Mouse (Mus musculus) heart, postnatal 0 days (tissue): ENCODE measurements around the gene Epb41l4b. TPM values are rescaled to one million over a fixed set of nuclear protein-coding genes. Genes with fewer than 3 reads are reported as not detected.

Source experiments
- ATAC-seq: fragments of 200-750 bp; cut with Nextera tagmentation; 2 replicates; pipeline ENCODE4 v1.8.0; 2017; ENCODE audit warnings: low read depth, moderate number of reproducible peaks, moderate library complexity; ENCODE audit not compliant: insufficient read depth
- DNase-seq: peaks from one replicate; pipeline ENCODE4 v3.0.0-alpha.2; 2016; ENCODE audit warnings: low spot score
- H3K27ac ChIP-seq: fragments of 300-500 bp; sonication (generic); 2 replicates; pipeline ENCODE4 v1.5.1; 2014; ENCODE audit warnings: low read depth, mild to moderate bottlenecking
- H3K27me3 ChIP-seq: fragments of 300-500 bp; sonication (generic); 2 replicates; pipeline ENCODE4 v1.6.1; 2014; ENCODE audit warnings: low read length, mixed read lengths; ENCODE audit not compliant: control insufficient read depth, insufficient read depth
- H3K36me3 ChIP-seq: fragments of 300-500 bp; sonication (generic); replicated peaks from 2 replicates; pipeline ENCODE4 v1.6.1; 2014; ENCODE audit warnings: low read length, mixed read lengths; ENCODE audit not compliant: control insufficient read depth, insufficient read depth
- H3K4me1 ChIP-seq: fragments of 300-500 bp; sonication (generic); 2 replicates; pipeline ENCODE4 v1.6.1; 2014; ENCODE audit warnings: antibody characterized with exemption; ENCODE audit not compliant: control insufficient read depth, insufficient read depth
- H3K4me2 ChIP-seq: fragments of 300-500 bp; sonication (generic); 2 replicates; pipeline ENCODE4 v1.6.1; 2014; ENCODE audit warnings: low read depth, mild to moderate bottlenecking, low read length, moderate library complexity
- H3K4me3 ChIP-seq: fragments of 300-500 bp; sonication (generic); 2 replicates; pipeline ENCODE4 v1.5.1; 2014; ENCODE audit warnings: low read depth, low read length
- H3K9ac ChIP-seq: fragments of 300-500 bp; sonication (generic); replicated peaks from 2 replicates; pipeline ENCODE4 v1.6.1; 2014; ENCODE audit warnings: low read depth, low read length, mixed read lengths
- H3K9me3 ChIP-seq: fragments of 300-500 bp; sonication (generic); replicated peaks from 2 replicates; pipeline ENCODE4 v1.6.1; 2016; ENCODE audit warnings: low read length; ENCODE audit not compliant: control insufficient read depth
- CTCF ChIP-seq: IDR thresholded peaks from 2 replicates; pipeline ENCODE4 v1.5.1; 2016; ENCODE audit warnings: antibody characterized with exemption, control low read depth, low read depth
- EP300 ChIP-seq: IDR thresholded peaks from 2 replicates; pipeline ENCODE4 v1.6.1; 2016; ENCODE audit warnings: antibody characterized with exemption, low read depth
- WGBS: fragments of 180-500 bp; shearing (Covaris S2); extraction: QIAGEN DNeasy Blood & Tissue Kit; methylation state at CpG from one replicate; pipeline ENCODE4 v1.1.7; 2014; 5-methylcytosine and 5-hydroxymethylcytosine counted together
- polyA plus RNA-seq: library from polyadenylated mRNA; unstranded; fragments of >200 nt; fragmentation: Nextera tagmentation; extraction: Ambion mirVana; gene quantifications from 2 replicates; pipeline ENCODE4 v1.2.1, GENCODE M21; 2015
- total RNA-seq: library from RNA; depleted of rRNA; stranded (reverse); fragments of >200 nt; gene quantifications from 2 replicates; pipeline ENCODE4 v1.2.3, GENCODE M21; 2014; ENCODE audit warnings: low replicate concordance

The Epb41l4b gene
- total and polyA plus RNA-seq, 2 experiments from 2014 or later, result 0.19 to 0.37 TPM

DNA sequence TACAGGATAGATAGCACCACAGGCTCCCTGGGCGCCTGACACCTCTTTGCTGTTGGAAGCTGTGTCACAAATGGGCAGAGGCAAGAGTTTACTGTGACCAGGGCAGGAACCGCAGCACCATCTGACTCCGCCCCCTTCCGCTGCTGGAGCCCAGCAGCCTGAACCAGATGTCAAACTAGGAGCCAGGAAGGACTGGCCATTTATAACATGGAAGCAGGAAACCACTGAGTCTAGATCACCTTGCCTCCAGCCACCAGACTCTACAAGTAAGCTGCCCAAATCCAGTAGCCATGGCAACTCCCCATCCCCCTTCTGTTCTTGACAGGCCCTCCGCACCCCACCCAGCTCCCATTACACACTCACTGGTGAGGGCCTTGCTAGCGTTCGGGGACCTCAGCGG is 102.8 kb downstream of the Epb41l4b start:
- Histone ChIP-seq H3K4me1 (no peaks in the 10 kb centered on the region), H3K36me3 (no peaks in the 10 kb centered on the region), H3K9ac (no peak overlapping the region), H3K27ac (no peak overlapping the region), H3K9me3 (peaks cover 6% of the 10 kb centered on the region; the same call in 1 of the 2 replicates), H3K4me2 (no peak overlapping the region), H3K27me3 (0 out of 2 replicates have a peak, but pooled peaks cover 2% of the 10 kb centered on the region), H3K4me3 (no peak overlapping the region)
- TF ChIP-seq EP300 (no peak), CTCF (no peak)
- no peak for ATAC-seq
- DNase-seq, result no peak
- WGBS, result 76% methylated on average over 8 of the region's 8 CpGs

DNA sequence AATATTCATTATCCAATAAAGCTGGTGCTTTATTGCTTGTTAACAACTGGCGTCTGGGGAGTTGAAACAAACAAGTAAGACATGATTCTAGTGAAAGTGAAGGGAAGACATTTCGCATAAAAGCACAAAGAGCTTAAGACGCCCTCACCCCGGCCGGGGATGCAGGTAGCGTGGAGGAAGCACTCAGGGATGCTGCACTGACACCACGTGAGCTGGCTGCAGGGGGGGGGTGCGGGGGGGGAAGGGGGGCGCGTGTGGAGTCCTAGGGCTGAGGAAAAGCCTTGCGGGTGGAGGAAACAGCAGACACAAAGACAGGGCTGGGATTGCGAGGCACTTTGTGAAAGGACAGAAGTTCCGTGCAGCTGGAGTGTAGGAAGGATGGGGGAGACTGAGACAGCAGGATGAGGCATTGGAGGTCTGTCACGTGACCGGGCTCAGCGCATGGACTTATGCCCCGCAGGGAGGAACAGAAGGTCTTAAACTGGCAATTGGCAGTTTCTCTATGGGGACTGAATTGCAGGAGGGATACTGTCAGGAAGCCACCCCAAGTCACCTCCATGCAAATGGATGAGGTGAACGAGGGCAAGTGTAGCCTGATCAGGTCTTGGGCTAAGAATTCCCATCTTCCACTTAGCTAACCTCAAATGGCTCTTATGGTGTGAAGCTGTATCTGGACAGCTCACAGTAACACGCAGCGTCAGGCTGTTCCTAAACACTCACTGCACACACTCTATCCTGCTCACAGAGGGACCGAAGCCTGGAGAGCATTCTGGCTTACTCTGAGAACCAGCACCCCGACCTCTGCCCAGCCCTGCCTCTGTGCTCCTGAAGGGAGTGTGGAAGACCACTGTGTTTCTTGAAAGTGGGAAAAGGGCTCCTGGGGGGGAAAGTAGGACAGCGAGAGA is 103.9 kb downstream of the Epb41l4b start:
- TF ChIP-seq CTCF (no peak), EP300 (no peak)
- Histone ChIP-seq H3K4me3 (peak overlapping the region; percentile 7; the same call in 1 of the 2 replicates), H3K9me3 (peaks cover 4% of the 10 kb centered on the region; the same call in 1 of the 2 replicates), H3K27me3 (0 out of 2 replicates have a peak, but pooled peaks cover 2% of the 10 kb centered on the region), H3K4me1 (no peaks in the 10 kb centered on the region), H3K9ac (no peak overlapping the region), H3K4me2 (peak overlapping the region; percentile 33), H3K27ac (no peak overlapping the region), H3K36me3 (no peaks in the 10 kb centered on the region)
- DNase-seq (no peak), ATAC-seq (no peak)
- WGBS, result 16% methylated on average over 21 of the region's 23 CpGs

DNA sequence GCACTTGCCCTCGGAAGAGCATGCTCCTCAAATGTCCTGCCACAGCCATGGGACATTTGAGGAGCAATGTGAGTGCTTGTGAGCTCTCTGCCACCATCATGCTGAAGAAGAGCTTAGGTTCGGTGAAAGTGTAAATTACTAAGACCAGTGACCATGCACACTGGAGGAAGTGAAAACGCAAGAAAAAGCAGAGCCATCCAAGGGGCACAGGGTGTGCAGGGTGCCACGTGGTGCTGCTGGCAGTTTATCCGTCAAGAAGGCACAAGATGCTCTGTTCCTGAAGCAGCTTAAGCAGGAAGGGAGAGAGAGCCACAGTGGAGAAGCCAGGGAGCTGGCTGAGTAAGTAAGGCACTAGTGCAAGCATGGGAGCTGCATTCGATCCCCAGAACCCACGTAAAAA is 105.7 kb downstream of the Epb41l4b start:
- WGBS, result 71% methylated on average over 7 of the region's 7 CpGs
- H3K9me3 ChIP-seq, result no peaks in the 10 kb centered on the region
- ATAC-seq, result no peak
- TF ChIP-seq EP300 (no peak), CTCF (no peak)
- H3K27me3 ChIP-seq, result 0 out of 2 replicates have a peak, but pooled peaks cover 2% of the 10 kb centered on the region
- no peak overlapping the region for H3K27ac ChIP-seq
- H3K36me3 ChIP-seq, result no peaks in the 10 kb centered on the region
- no peak for DNase-seq
- H3K4me1 ChIP-seq, result no peaks in the 10 kb centered on the region
- no peak overlapping the region for H3K9ac ChIP-seq
- H3K4me2 ChIP-seq, result no peak overlapping the region
- H3K4me3 ChIP-seq, result no peak overlapping the region

DNA sequence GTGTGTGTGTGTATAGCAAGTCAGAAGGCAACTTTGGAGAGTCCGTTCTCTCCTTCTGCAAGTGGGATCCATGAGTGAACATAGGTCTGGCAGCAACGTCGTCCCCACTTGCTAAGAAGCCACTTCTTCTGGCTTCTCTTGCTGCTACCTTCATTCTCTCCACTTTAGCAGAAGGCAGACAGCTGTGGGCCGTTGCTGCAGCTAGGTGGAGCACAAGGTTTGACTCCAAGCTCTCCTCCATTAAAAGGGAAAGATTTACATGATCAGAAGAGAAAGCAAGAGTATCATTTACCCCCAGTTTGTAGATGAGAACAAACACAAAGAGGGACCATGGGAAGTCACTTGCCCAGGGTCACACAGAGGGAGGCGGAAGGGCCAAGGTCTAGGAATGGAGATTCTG is 109.1 kb downstream of the Epb41l4b start:
- TF ChIP-seq EP300 (no peak), CTCF (no peak; the same call in 1 of the 2 replicates)
- ATAC-seq, result no peak
- Histone ChIP-seq H3K4me3 (no peak overlapping the region), H3K9me3 (no peaks in the 10 kb centered on the region), H3K4me2 (no peak overlapping the region), H3K27ac (no peak overlapping the region), H3K9ac (no peak overlapping the region), H3K27me3 (no peaks in the 10 kb centered on the region), H3K36me3 (no peaks in the 10 kb centered on the region), H3K4me1 (no peaks in the 10 kb centered on the region)
- DNase-seq, result no peak
- WGBS, result 70% methylated on average over 5 of the region's 5 CpGs

DNA sequence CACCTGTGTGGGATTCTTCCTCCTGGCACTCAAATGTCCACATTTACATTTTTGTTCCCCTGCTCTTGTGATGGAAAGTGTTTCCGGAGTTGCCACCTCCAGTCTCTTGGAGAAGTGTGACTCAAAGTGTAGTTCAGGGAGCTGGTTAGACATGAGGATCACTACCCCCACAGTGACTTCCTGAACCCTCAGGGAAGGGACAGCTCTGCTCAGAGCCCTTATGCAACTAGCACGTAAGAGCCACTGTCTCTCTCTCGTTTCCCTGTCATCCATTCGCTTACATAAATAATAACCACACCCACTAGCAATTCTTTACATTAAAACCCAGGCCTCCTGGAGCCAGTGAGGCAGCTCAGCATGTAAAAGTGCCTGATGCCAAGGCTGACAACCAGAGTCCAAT is 111.8 kb downstream of the Epb41l4b start:
- no peak for ATAC-seq
- H3K36me3 ChIP-seq, result no peaks in the 10 kb centered on the region
- TF ChIP-seq CTCF (no peak), EP300 (no peak)

More for the DNA sequence above, 111.8 kb downstream of the Epb41l4b start:
- Histone ChIP-seq H3K4me3 (no peak overlapping the region), H3K4me1 (no peaks in the 10 kb centered on the region), H3K27me3 (no peaks in the 10 kb centered on the region), H3K4me2 (no peak overlapping the region), H3K9ac (no peak overlapping the region), H3K9me3 (no peaks in the 10 kb centered on the region), H3K27ac (no peak overlapping the region)
- 60% methylated on average over 4 of the region's 4 CpGs for WGBS
- DNase-seq, result no peak
